Mouse (Mus musculus): ENCODE data around the gene Myrf. TPM values are rescaled to one million over a fixed set of nuclear protein-coding genes. Genes with fewer than 3 reads are reported as not detected.

The Myrf gene
- 6.1 and 19.3 TPM in 2 replicates for polyA plus RNA-seq (2012; rRNA removed; ENCODE audit: low replicate concordance)

DNA sequence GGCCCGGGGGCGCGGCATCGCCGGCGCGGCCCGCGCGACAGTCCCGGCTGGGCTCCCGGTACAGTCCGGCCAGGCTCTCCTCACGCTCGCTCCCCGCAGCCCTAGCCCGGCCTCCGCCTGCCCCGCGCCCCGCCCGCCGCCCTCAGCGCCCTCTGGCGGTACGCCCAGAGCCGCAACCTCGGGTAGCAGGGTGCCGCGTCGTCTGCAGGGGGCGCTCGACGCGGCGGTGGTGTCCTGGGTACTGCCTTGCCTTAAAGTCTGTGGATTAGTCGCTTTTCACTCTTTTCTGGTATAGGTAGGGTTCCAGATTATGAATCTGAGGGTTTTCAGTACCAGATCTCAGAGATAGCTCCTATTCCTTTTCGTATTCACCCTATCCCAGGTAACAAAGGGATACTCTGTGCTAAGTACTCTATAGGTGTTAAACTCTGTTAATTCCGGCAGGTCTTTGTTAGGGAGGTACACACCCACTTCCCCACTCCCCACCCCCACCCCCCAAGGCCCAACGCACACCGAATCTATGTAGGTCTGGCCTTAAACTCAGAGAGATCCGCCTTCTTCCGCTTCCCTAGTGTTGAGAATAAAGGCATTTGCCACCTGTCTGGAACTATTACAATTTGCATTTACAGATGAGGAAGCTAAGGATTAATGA, at the start of gene Myrf:
Gene Myrf (minus strand): TSS at position 95 of the 652 bp plus-strand sequence.

DNA sequence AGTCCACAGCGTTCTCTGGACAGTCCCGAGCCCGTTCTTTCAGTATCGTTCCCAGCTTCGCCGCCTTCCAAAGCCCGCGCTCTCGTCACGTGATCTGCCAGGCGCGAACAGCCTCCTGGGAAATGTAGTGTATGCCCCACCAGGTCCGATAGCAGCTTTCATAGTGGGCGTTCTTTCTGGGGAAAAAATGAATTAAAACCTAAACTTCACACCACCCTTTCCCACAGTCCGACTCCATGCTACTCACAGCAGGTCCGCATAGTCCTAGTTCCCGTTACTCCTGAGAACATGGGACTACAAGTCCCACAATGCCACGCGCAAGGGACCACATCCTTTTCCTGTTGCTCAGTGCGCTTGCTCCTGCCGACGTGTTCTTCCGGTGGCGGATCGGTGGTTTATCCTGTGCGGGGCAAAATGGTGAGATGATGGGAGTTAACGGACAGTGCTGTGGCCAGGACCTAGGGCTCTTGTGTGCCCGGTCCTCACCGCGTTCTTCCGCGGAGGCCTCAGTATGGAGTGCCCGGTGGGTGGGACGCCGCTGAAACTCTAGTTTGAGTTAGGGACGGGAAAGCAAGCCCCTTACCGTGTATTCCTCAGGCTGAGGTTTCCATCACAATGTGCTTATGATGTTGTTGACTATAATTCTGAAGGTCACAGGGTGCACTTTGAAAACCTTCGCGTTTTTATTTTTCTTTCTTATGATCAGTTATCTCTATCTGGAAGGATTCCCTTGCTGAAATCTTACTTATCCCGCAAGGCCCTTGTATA, 36.5 kb downstream of the Myrf start, which contains the start of the genes Tmem258 and Fen1:
Gene Tmem258 (plus strand): TSS at position 167 of the 768 bp plus-strand sequence.
Gene Fen1 (minus strand): TSS at position 322 of the 768 bp plus-strand sequence.

DNA sequence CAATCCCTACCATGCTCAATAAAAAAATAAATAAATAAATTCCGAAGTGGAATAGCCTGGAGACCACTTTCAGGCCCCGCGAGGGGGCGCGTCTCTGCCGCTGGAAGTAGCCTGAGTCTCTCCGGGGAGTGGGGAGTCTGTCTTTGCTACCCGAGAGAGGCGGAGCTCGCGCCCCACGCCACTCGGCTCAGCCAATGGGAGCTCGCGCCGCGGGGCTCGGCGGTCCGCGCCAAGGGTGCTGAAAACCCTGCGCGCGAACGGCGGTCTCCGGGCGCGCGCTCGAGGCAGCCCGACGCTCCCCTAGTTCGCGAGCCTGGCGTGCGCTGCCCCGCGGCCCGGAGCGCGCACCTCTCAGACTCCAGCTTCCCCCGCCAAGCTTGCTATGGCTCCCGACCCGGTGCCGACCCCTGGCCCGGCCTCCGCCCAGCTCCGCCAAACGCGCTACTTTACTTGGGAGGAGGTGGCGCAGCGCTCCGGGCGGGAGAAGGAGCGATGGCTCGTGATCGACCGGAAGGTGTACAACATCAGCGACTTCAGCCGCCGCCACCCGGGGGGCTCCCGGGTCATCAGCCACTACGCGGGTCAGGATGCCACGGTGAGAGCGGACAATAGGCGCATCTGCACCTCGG, 57.8 kb downstream of the Myrf start, which contains the start of gene Fads1:
Gene Fads1 (plus strand): TSS at position 219 of the 629 bp plus-strand sequence.

Other genes with a start within 250 kb of the Myrf start
- gene Best1, start 239.1 kb downstream of the Myrf start, polyA plus RNA-seq (2012; rRNA removed; ENCODE audit: low replicate concordance), result 1.4 and 2.2 TPM in 2 replicates
- 43.1 and 45.3 TPM in 2 replicates for gene Rab3il1, start 239.1 kb downstream of the Myrf start, polyA plus RNA-seq (2012; rRNA removed; ENCODE audit: low replicate concordance)
- 321 and 1,478 TPM in 2 replicates for gene Fads3, start 199.2 kb downstream of the Myrf start, polyA plus RNA-seq (2012; rRNA removed; ENCODE audit: low replicate concordance)
- 27.4 and 79.0 TPM in 2 replicates for gene Fads2, start 139.0 kb downstream of the Myrf start, polyA plus RNA-seq (2012; rRNA removed; ENCODE audit: low replicate concordance)
- gene Fads1, start 57.9 kb downstream of the Myrf start, polyA plus RNA-seq (2012; rRNA removed; ENCODE audit: low replicate concordance), result 38.6 and 77.2 TPM in 2 replicates
- 93.3 and 125 TPM in 2 replicates for gene Tmem258, start 36.7 kb downstream of the Myrf start, polyA plus RNA-seq (2012; rRNA removed; ENCODE audit: low replicate concordance)
- gene Fen1, start 36.6 kb downstream of the Myrf start, polyA plus RNA-seq (2012; rRNA removed; ENCODE audit: low replicate concordance), result 5.2 and 16.2 TPM in 2 replicates
- gene Dagla, start 64.1 kb upstream of the Myrf start, polyA plus RNA-seq (2012; rRNA removed; ENCODE audit: low replicate concordance), result 13.0 and 13.4 TPM in 2 replicates
- gene Syt7, start 148.3 kb upstream of the Myrf start, polyA plus RNA-seq (2012; rRNA removed; ENCODE audit: low replicate concordance), result 5.1 and 7.2 TPM in 2 replicates
- gene Lrrc10b, start 216.7 kb upstream of the Myrf start, polyA plus RNA-seq (2012; rRNA removed; ENCODE audit: low replicate concordance), result 0.53 and 5.3 TPM in 2 replicates
- 0.40 and 0.42 TPM in 2 replicates for gene Ppp1r32, start 242.2 kb upstream of the Myrf start, polyA plus RNA-seq (2012; rRNA removed; ENCODE audit: low replicate concordance)